ENCODE assay signal across 22 mouse cellular contexts in genomic region chr15:80538671-80539340, GRCm38 (mm10). TPM values are rescaled to one million over a fixed set of nuclear protein-coding genes. Genes with fewer than 3 reads are reported as not detected.
DNase-seq lines count a peak whose midpoint lies in the region; ATAC-seq lines count a peak whose summit lies in the region.
"Had no signal": no experiment of that assay in that cellular context is flagged by ENCODE, and none has a peak within 500 bp of the region (broad histone marks: within the 10 kb centered on the region; RNA-seq: fewer than 3 reads in every experiment).

No protein-coding gene starts in this region.

- H3K9ac ChIP-seq in hindbrain, embryonic 14.5 days = no peak overlapping the region
- H3K9ac ChIP-seq: forebrain, embryonic 13.5 days; heart, embryonic 13.5 days; hindbrain, embryonic 13.5 days; limb, embryonic 13.5 days; liver, embryonic 14.5 days; midbrain, embryonic 15.5 days had no signal

- peak; percentile 18 for DNase-seq in lung, postnatal 25 days (ENCODE audit: low spot score)
- no peak for DNase-seq in lung, postnatal 14 days
- peak; percentile 86 for DNase-seq in T-cell, adult 2 months (ENCODE audit: low spot score)
- DNase-seq in splenic B cell, adult 2 months (ENCODE audit: low read depth, low spot score) = peak; percentile 37
- DNase-seq in thymus, postnatal 4 days = peak; percentile 67
- DNase-seq in hindbrain, embryonic 14.5 days (ENCODE audit: low spot score) = no peak
- DNase-seq in urinary bladder, postnatal 14 days (ENCODE audit: low spot score) = no peak
- DNase-seq: adrenal gland, adult 2 months; cerebellum, adult 11 months; cerebellum, postnatal 14 days; gastrocnemius, postnatal 36 days; kidney, adult 2 months; kidney, postnatal 14 days; layer of hippocampus, adult 9-11 months; right cerebral cortex, postnatal 14 days had no signal

- no peak for ATAC-seq in hindbrain, embryonic 14.5 days (ENCODE audit: low FRiP score)
- ATAC-seq: forebrain, embryonic 13.5 days; midbrain, embryonic 15.5 days had no signal

- H3K4me3 ChIP-seq in hindbrain, embryonic 14.5 days (replicated peaks; ENCODE audit: low read length) = no peak overlapping the region
- H3K4me3 ChIP-seq: forebrain, embryonic 13.5 days; heart, embryonic 13.5 days; hindbrain, embryonic 13.5 days; limb, embryonic 13.5 days; midbrain, embryonic 15.5 days had no signal

- H3K36me3 ChIP-seq in splenic B cell, adult 2 months (ENCODE audit: control insufficient read depth, insufficient read depth, low read length, poor library complexity, severe bottlenecking) = no peaks in the 10 kb centered on the region
- H3K36me3 ChIP-seq in hindbrain, embryonic 14.5 days (replicated peaks; ENCODE audit: control insufficient read depth, insufficient read depth) = no peaks in the 10 kb centered on the region
- H3K36me3 ChIP-seq: heart, embryonic 13.5 days; hindbrain, embryonic 13.5 days; limb, embryonic 13.5 days; midbrain, embryonic 15.5 days had no signal

- no peaks in the 10 kb centered on the region for H3K27me3 ChIP-seq in splenic B cell, adult 2 months (ENCODE audit: control insufficient read depth, insufficient read depth, low read length, poor library complexity, severe bottlenecking)
- no peaks in the 10 kb centered on the region for H3K27me3 ChIP-seq in hindbrain, embryonic 14.5 days (ENCODE audit: control insufficient read depth, insufficient read depth, low read length)
- H3K27me3 ChIP-seq: forebrain, embryonic 13.5 days; hindbrain, embryonic 13.5 days; limb, embryonic 13.5 days; midbrain, embryonic 15.5 days had no signal

- H3K4me2 ChIP-seq in hindbrain, embryonic 14.5 days (replicated peaks) = no peak overlapping the region
- H3K4me2 ChIP-seq: forebrain, embryonic 13.5 days; heart, embryonic 13.5 days; hindbrain, embryonic 13.5 days; limb, embryonic 13.5 days; midbrain, embryonic 15.5 days had no signal

- H3K27ac ChIP-seq in hindbrain, embryonic 14.5 days = no peak overlapping the region
- H3K27ac ChIP-seq: forebrain, embryonic 13.5 days; heart, embryonic 13.5 days; hindbrain, embryonic 13.5 days; limb, embryonic 13.5 days; liver, embryonic 14.5 days; midbrain, embryonic 15.5 days had no signal

- 88% methylated on average over 7 of the region's 7 CpGs for WGBS in hindbrain, embryonic 14.5 days

- no peaks in the 10 kb centered on the region for H3K9me3 ChIP-seq in hindbrain, embryonic 14.5 days (ENCODE audit: control insufficient read depth, low read length)
- H3K9me3 ChIP-seq: forebrain, embryonic 13.5 days; heart, embryonic 13.5 days; hindbrain, embryonic 13.5 days; limb, embryonic 13.5 days; midbrain, embryonic 15.5 days had no signal

- no peaks in the 10 kb centered on the region for H3K4me1 ChIP-seq in hindbrain, embryonic 14.5 days (replicated peaks; ENCODE audit: control insufficient read depth, insufficient read depth, low read length)
- H3K4me1 ChIP-seq: forebrain, embryonic 13.5 days; heart, embryonic 13.5 days; hindbrain, embryonic 13.5 days; limb, embryonic 13.5 days; midbrain, embryonic 15.5 days had no signal

RNA-seq across cellular contexts. Expression of gene Enthd1, which starts 26.1 kb away (rescaled TPM):
- not detected in 2 replicates for polyA plus RNA-seq in hindbrain, embryonic 14.5 days (2014; fragmentation: Nextera tagmentation; extraction: Ambion mirVana)
- polyA plus RNA-seq: adrenal gland, adult 2 months; forebrain, embryonic 13.5 days; heart, embryonic 13.5 days; hindbrain, embryonic 13.5 days; kidney, adult 2 months; limb, embryonic 13.5 days; liver, embryonic 14.5 days; lung, embryonic 16.5 days; midbrain, embryonic 15.5 days had no signal

RNA-seq across cellular contexts. Expression of gene Grap2, which starts 33.6 kb away (rescaled TPM):
- 0.23 and 0.26 TPM in 2 replicates for polyA plus RNA-seq in hindbrain, embryonic 14.5 days (2014; fragmentation: Nextera tagmentation; extraction: Ambion mirVana)

Comparison
In these comparisons a context has a peak if more than half of its experiments do, and no peak if none do; other contexts are left out.
1. DNase-seq: peak in lung, postnatal 25 days (single experiment), T-cell, adult 2 months (single experiment), splenic B cell, adult 2 months (single experiment) and thymus, postnatal 4 days (single experiment); none in lung, postnatal 14 days (single experiment), hindbrain, embryonic 14.5 days (single experiment) and urinary bladder, postnatal 14 days (single experiment).